Mouse (Mus musculus) liver, adult (tissue): ENCODE measurements around the gene Ank3.

Experiments
- GATA4 ChIP-seq: IDR thresholded peaks from 2 replicates; pipeline ENCODE4 v1.6.1; 2014; ENCODE audit warnings: mild to moderate bottlenecking, low read length; ENCODE audit not compliant: insufficient replicate concordance

Gene Ank3

GRCm38 (mm10) chr10:69777065-69777645, 378.6 kb downstream of the Ank3 start:
- TF ChIP-seq GATA4: no peak

GRCm38 (mm10) chr10:69777736-69778135, 379.2 kb downstream of the Ank3 start:
- no peak for TF ChIP-seq GATA4

GRCm38 (mm10) chr10:69779246-69779645, 380.7 kb downstream of the Ank3 start:
- TF ChIP-seq GATA4: no peak

- TF ChIP-seq GATA4: no peak
These were observed 382.9 kb downstream of the Ank3 start for GRCm38 (mm10) chr10:69781491-69781890.

- TF ChIP-seq GATA4: no peak
These were observed 386.7 kb downstream of the Ank3 start for GRCm38 (mm10) chr10:69785235-69785634.

- no peak for TF ChIP-seq GATA4
These were observed 387.1 kb downstream of the Ank3 start for GRCm38 (mm10) chr10:69785692-69786091.

- TF ChIP-seq GATA4: no peak
These were observed 387.8 kb downstream of the Ank3 start for GRCm38 (mm10) chr10:69786220-69786993.

- no peak for TF ChIP-seq GATA4
These were observed 388.8 kb downstream of the Ank3 start for GRCm38 (mm10) chr10:69787379-69787778.

- no peak for TF ChIP-seq GATA4
These were observed 392.0 kb downstream of the Ank3 start for GRCm38 (mm10) chr10:69790606-69791005.

- TF ChIP-seq GATA4: no peak
These were observed 393.4 kb downstream of the Ank3 start for GRCm38 (mm10) chr10:69791951-69792350.

GRCm38 (mm10) chr10:69792400-69792799, 393.8 kb downstream of the Ank3 start:
- TF ChIP-seq GATA4: no peak

GRCm38 (mm10) chr10:69793079-69793478, 394.5 kb downstream of the Ank3 start:
- TF ChIP-seq GATA4: no peak

- no peak for TF ChIP-seq GATA4
These were observed 397.1 kb downstream of the Ank3 start for GRCm38 (mm10) chr10:69795656-69796055.

- no peak for TF ChIP-seq GATA4
These were observed 397.9 kb downstream of the Ank3 start for GRCm38 (mm10) chr10:69796421-69796886.

- TF ChIP-seq GATA4: no peak
These were observed 404.7 kb downstream of the Ank3 start for GRCm38 (mm10) chr10:69803135-69803756.

GRCm38 (mm10) chr10:69804613-69805012, 406.0 kb downstream of the Ank3 start:
- TF ChIP-seq GATA4: no peak
